Mouse (Mus musculus) liver, embryonic 15.5 days (tissue): Measurements from ENCODE around the gene Ppia. TPM values are rescaled to one million over a fixed set of nuclear protein-coding genes. Genes with fewer than 3 reads are reported as not detected.
A peak's percentile ranks its signal among the peaks of the same experiment; 100 is the strongest.
"Not testable (repeated sequence)": the region's sequence is repeated elsewhere in the genome, so short reads cannot be mapped to it uniquely, and the experiment has no call there.

Experiments
- ATAC-seq: fragments of 200-750 bp; cut with Nextera tagmentation; 2 replicates; pipeline ENCODE4 v1.8.0; 2017; ENCODE audit warnings: moderate number of reproducible peaks, mild to moderate bottlenecking, moderate library complexity; ENCODE audit not compliant: insufficient read depth
- H3K27ac ChIP-seq: fragments of 300-500 bp; sonication (generic); replicated peaks from 2 replicates; pipeline ENCODE4 v1.5.1; 2015; ENCODE audit warnings: mild to moderate bottlenecking, inconsistent platforms
- H3K27me3 ChIP-seq: fragments of 300-500 bp; sonication (generic); 2 replicates; pipeline ENCODE4 v1.6.1; 2015; ENCODE audit warnings: mild to moderate bottlenecking, inconsistent platforms
- H3K36me3 ChIP-seq: fragments of 300-500 bp; sonication (generic); replicated peaks from 2 replicates; pipeline ENCODE4 v1.6.1; 2015; ENCODE audit warnings: moderate library complexity, mild to moderate bottlenecking, inconsistent platforms
- H3K4me1 ChIP-seq: fragments of 300-500 bp; sonication (generic); replicated peaks from 2 replicates; pipeline ENCODE4 v1.6.1; 2015; ENCODE audit warnings: inconsistent platforms
- H3K4me2 ChIP-seq: fragments of 300-500 bp; sonication (generic); 2 replicates; pipeline ENCODE4 v1.6.1; 2015; ENCODE audit warnings: moderate library complexity, mild to moderate bottlenecking, inconsistent platforms
- H3K4me3 ChIP-seq: fragments of 300-500 bp; sonication (generic); replicated peaks from 2 replicates; pipeline ENCODE4 v1.5.1; 2015; ENCODE audit warnings: mild to moderate bottlenecking, inconsistent platforms
- H3K9ac ChIP-seq: fragments of 300-500 bp; sonication (generic); 2 replicates; pipeline ENCODE4 v1.6.1; 2015; ENCODE audit warnings: moderate library complexity, mild to moderate bottlenecking, inconsistent platforms
- H3K9me3 ChIP-seq: fragments of 300-500 bp; sonication (generic); replicated peaks from 2 replicates; pipeline ENCODE4 v1.6.1; 2016; ENCODE audit warnings: inconsistent platforms
- WGBS: fragments of 180-500 bp; shearing (Covaris S2); methylation state at CpG from one replicate; pipeline ENCODE4 v1.1.7; 2015; ENCODE audit warnings: mixed read lengths; ENCODE audit not compliant: insufficient replicate concordance; 5-methylcytosine and 5-hydroxymethylcytosine counted together
- polyA plus RNA-seq: library from polyadenylated mRNA; unstranded; fragments of >200 nt; fragmentation: Nextera tagmentation; extraction: Ambion mirVana; gene quantifications from 2 replicates; pipeline ENCODE4 v1.2.1, GENCODE M21; 2015

Ppia gene
- polyA plus RNA-seq, 1 experiment from 2014 or later = 2,518 TPM

- H3K4me2 ChIP-seq = peak within 1 kb of the TSS; percentile 72
- peaks cover 23% of the 10 kb centered on the region for H3K4me1 ChIP-seq
- peak within 1 kb of the TSS; percentile 93 for H3K9ac ChIP-seq
- H3K27me3 ChIP-seq = 0 out of 2 replicates have a peak, but pooled peaks cover 3% of the 10 kb centered on the region
- ATAC-seq = peak; percentile 96
- peak within 1 kb of the TSS; percentile 96 for H3K4me3 ChIP-seq
- no peaks in the 10 kb centered on the region for H3K9me3 ChIP-seq
- H3K36me3 ChIP-seq = peaks cover 18% of the 10 kb centered on the region
- WGBS = under 1% methylated on average over 78 of the region's 80 CpGs
- H3K27ac ChIP-seq = peak within 1 kb of the TSS; percentile 96
These were observed 29.0 kb downstream of the Ppia start, which contains the start of gene H2afv for GRCm38 (mm10) chr11:6444077-6444853. Gene H2afv, minus strand, starts transcription at chr11:6444443.

DNA sequence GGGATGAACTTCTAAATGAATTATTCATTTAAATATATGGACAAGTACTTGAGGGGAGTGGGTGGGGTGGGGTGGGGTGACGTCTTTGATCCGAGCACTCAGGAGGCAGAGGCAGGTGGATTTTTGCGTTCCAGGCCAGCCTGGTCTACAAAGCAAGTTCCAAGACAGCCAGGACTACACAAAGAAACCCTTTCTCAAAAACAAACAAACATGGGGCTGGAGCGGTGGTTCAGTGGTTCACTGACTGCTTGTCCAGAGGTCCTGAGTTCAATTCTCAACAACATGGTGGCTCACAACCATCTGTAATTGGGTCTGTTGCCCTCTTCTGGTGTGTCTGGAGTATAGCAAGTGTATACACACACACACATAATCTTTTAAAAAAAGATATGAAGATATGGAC lies 30.2 kb downstream of the Ppia start:
- WGBS = 57% methylated on average over 4 of the region's 4 CpGs
- no peak for ATAC-seq
- Histone ChIP-seq H3K9ac (0 out of 2 replicates have a peak overlapping the region, but pooled peaks have one; percentile 51), H3K27me3 (0 out of 2 replicates have a peak, but pooled peaks cover 3% of the 10 kb centered on the region), H3K9me3 (no peaks in the 10 kb centered on the region), H3K36me3 (peaks cover 12% of the 10 kb centered on the region), H3K27ac (no peak overlapping the region), H3K4me1 (peaks cover 23% of the 10 kb centered on the region), H3K4me2 (peak overlapping the region; percentile 66), H3K4me3 (peak overlapping the region; percentile 96)

DNA sequence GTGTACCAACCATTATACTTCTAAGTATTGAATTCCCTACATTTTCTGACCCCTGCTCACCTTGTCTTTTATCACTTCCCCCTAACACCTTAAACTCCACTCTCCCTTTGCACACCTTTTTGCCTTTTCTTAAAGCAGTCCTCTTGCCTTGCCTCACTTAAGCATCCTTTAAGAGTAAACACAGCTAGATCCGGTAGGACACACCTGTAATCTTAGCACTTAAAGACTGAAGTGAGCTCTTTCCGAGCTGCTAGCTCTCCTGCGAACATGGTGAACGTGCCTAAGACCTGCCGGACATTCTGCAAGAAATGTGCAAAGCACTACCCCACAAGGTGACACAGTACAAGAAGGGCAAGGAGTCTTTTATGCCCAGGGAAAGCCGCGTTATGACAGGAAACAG lies 30.7 kb downstream of the Ppia start:
- 85% methylated on average over 7 of the region's 7 CpGs for WGBS
- no peak overlapping the region for H3K27ac ChIP-seq
- H3K36me3 ChIP-seq = peaks cover 7% of the 10 kb centered on the region
- ATAC-seq = no peak
- H3K27me3 ChIP-seq = 0 out of 2 replicates have a peak, but pooled peaks cover 3% of the 10 kb centered on the region
- H3K4me2 ChIP-seq = no peak overlapping the region
- no peak overlapping the region for H3K9ac ChIP-seq
- H3K4me3 ChIP-seq = no peak overlapping the region
- H3K4me1 ChIP-seq = peaks cover 23% of the 10 kb centered on the region
- no peaks in the 10 kb centered on the region for H3K9me3 ChIP-seq

GRCm38 (mm10) chr11:6447493-6447892 lies 32.2 kb downstream of the Ppia start:
- H3K27me3 ChIP-seq = 0 out of 2 replicates have a peak, but pooled peaks cover 3% of the 10 kb centered on the region
- H3K9ac ChIP-seq = no peak overlapping the region
- ATAC-seq = no peak
- 79% methylated on average over 4 of the region's 4 CpGs for WGBS
- no peaks in the 10 kb centered on the region for H3K9me3 ChIP-seq
- no peak overlapping the region for H3K4me2 ChIP-seq
- no peak overlapping the region for H3K4me3 ChIP-seq
- H3K4me1 ChIP-seq = peaks cover 17% of the 10 kb centered on the region
- no peak overlapping the region for H3K27ac ChIP-seq
- H3K36me3 ChIP-seq = no peaks in the 10 kb centered on the region

DNA sequence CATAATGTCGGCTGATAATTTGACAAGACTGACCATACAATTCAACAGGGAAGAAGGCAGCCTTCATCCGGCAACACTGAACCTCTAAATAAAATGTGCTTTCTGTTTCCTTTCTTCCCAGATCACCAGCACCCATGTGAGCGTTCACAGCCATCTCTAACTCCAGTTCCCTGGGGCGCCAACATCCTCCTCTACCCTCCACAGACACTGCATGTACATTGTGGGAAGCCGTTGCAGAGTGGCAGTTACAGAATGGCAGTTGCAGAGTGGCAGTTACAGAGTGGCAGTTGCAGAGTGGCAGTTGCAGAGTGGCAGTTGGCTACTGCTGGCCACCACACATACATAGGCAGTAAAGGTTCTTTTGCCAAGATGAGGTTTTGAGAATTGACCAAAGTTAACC lies 32.9 kb downstream of the Ppia start:
- peaks cover 11% of the 10 kb centered on the region for H3K4me1 ChIP-seq
- not testable (repeated sequence) for H3K9ac ChIP-seq, ATAC-seq, H3K4me2 ChIP-seq, H3K9me3 ChIP-seq, H3K4me3 ChIP-seq, H3K36me3 ChIP-seq, H3K27me3 ChIP-seq, H3K27ac ChIP-seq
- 75% methylated on average over 5 of the region's 5 CpGs for WGBS

DNA sequence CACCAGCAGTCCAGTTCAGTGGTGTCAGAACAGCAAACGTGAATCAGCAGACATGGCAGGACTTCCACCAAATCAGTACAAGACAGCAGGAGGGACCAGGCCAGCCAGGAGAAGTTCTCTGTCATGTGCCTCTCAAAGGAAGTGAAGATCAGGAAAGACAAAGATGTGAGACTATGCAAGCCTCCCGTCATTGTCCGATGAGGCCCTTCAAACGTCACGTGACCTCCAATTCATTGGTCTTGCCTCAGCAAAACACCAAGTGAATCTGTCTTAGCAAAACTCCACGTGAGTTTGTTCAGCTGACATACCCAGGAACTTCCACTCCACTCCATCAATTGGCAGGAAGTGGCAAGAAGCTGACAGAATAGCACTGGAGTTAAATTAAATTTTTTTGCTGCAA lies 40.8 kb downstream of the Ppia start:
- no peak for ATAC-seq
- WGBS = 54% methylated on average over 6 of the region's 6 CpGs
- Histone ChIP-seq H3K27ac (no peak overlapping the region), H3K36me3 (no peaks in the 10 kb centered on the region), H3K27me3 (no peaks in the 10 kb centered on the region), H3K9me3 (no peaks in the 10 kb centered on the region), H3K4me3 (no peak overlapping the region), H3K9ac (no peak overlapping the region), H3K4me2 (no peak overlapping the region), H3K4me1 (no peaks in the 10 kb centered on the region)

- H3K4me2 ChIP-seq = no peak overlapping the region
- WGBS = 73% methylated on average over 6 of the region's 6 CpGs
- no peak overlapping the region for H3K9ac ChIP-seq
- H3K9me3 ChIP-seq = no peaks in the 10 kb centered on the region
- H3K36me3 ChIP-seq = peaks cover 23% of the 10 kb centered on the region
- H3K4me3 ChIP-seq = no peak overlapping the region
- no peak for ATAC-seq
- H3K4me1 ChIP-seq = peaks cover 3% of the 10 kb centered on the region; the same call in 1 of the 2 replicates
- H3K27me3 ChIP-seq = no peaks in the 10 kb centered on the region
- H3K27ac ChIP-seq = no peak overlapping the region
These were observed 48.1 kb downstream of the Ppia start for GRCm38 (mm10) chr11:6463159-6463837.

DNA sequence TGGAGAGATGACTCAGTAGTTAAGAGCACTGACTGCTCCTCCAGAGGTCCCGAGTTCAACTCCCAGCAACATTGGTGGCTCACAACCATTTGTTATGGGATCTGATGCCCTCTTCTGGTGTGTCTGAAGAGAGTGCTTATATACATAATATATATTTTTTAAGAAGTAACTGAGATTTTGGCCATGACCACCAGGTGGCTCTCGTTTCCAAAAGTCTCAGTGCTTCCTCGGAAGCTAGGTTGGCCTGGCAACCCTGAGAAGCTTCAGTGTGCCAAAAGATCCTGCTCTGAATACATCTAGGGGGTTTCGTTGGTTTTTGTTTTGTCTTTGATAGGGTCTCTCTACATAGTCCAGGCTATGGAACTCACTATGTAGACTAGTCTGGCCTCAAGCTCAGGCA lies 49.9 kb downstream of the Ppia start:
- peaks cover 27% of the 10 kb centered on the region for H3K36me3 ChIP-seq
- H3K9ac ChIP-seq = no peak overlapping the region
- no peaks in the 10 kb centered on the region for H3K27me3 ChIP-seq
- WGBS = 19% methylated on average over 4 of the region's 4 CpGs
- ATAC-seq = no peak; the same call in 1 of the 2 replicates
- H3K4me1 ChIP-seq = peaks cover 9% of the 10 kb centered on the region
- H3K9me3 ChIP-seq = no peaks in the 10 kb centered on the region
- no peak overlapping the region for H3K4me2 ChIP-seq
- H3K4me3 ChIP-seq = no peak overlapping the region
- H3K27ac ChIP-seq = no peak overlapping the region

- no peaks in the 10 kb centered on the region for H3K9me3 ChIP-seq
- H3K4me1 ChIP-seq = peaks cover 38% of the 10 kb centered on the region
- ATAC-seq = no peak
- no peak overlapping the region for H3K27ac ChIP-seq
- H3K36me3 ChIP-seq = peaks cover 39% of the 10 kb centered on the region
- 75% methylated on average over 2 of the region's 2 CpGs for WGBS
- no peak overlapping the region for H3K4me3 ChIP-seq
- H3K4me2 ChIP-seq = no peak overlapping the region
- no peaks in the 10 kb centered on the region for H3K27me3 ChIP-seq
- H3K9ac ChIP-seq = no peak overlapping the region
These were observed 53.3 kb downstream of the Ppia start for GRCm38 (mm10) chr11:6468541-6468940.
